Mouse (Mus musculus): ENCODE measurements around the gene Ldha.

- TF ChIP-seq CTCF (IDR thresholded peaks at IDR 0.05; ENCODE audit: low read depth) (no peak), EP300 (IDR thresholded peaks at IDR 0.05; ENCODE audit: low read depth) (no peak)
Measured at GRCm38 (mm10) chr7:46876841-46877240, 35.6 kb downstream of the Ldha start.

All from liver, postnatal 0 days (tissue).